Comparison of ENCODE assay signal across 8 mouse cellular contexts in genomic region chr9:120759771-120760170, GRCm38 (mm10).
A peak's percentile ranks its signal among the peaks of the same experiment; 100 is the strongest.
DNase-seq lines count a peak whose midpoint lies in the region; ATAC-seq and TF ChIP-seq lines count a peak whose summit lies in the region.

No protein-coding gene starts in this region.

- no peak for ATAC-seq in lung, postnatal 0 days
- ATAC-seq in forebrain, embryonic 14.5 days, result peak; percentile 86

- 57% methylated on average over 5 of the region's 5 CpGs for WGBS in lung, postnatal 0 days
- WGBS in forebrain, embryonic 14.5 days, result 29% methylated on average over 5 of the region's 5 CpGs

- H3K4me3 ChIP-seq in lung, postnatal 0 days (ENCODE audit: low read depth, low read length), result no peak overlapping the region
- no peak overlapping the region for H3K4me3 ChIP-seq in forebrain, embryonic 14.5 days (ENCODE audit: low read depth, low read length)

- H3K36me3 ChIP-seq in lung, postnatal 0 days (ENCODE audit: insufficient read depth, low read length), result no peaks in the 10 kb centered on the region
- H3K36me3 ChIP-seq in forebrain, embryonic 14.5 days (ENCODE audit: control insufficient read depth, insufficient read depth, low read length), result no peaks in the 10 kb centered on the region

- H3K4me2 ChIP-seq in lung, postnatal 0 days (replicated peaks; ENCODE audit: low read depth, low read length), result no peak overlapping the region
- H3K4me2 ChIP-seq in forebrain, embryonic 14.5 days (ENCODE audit: low read length), result no peak overlapping the region

- H3K4me1 ChIP-seq in lung, postnatal 0 days (ENCODE audit: insufficient read depth, low read depth, low read length), result peaks cover 9% of the 10 kb centered on the region
- peaks cover 5% of the 10 kb centered on the region; the same call in 1 of the 2 replicates for H3K4me1 ChIP-seq in forebrain, embryonic 14.5 days (ENCODE audit: control insufficient read depth, insufficient read depth, low read length)

- no peak for TF ChIP-seq CTCF in lung, postnatal 0 days (IDR thresholded peaks at IDR 0.05)

- 0 out of 2 replicates have a peak overlapping the region, but pooled peaks have one; percentile 12 for H3K27ac ChIP-seq in lung, postnatal 0 days (ENCODE audit: low read length)
- H3K27ac ChIP-seq in forebrain, embryonic 14.5 days (ENCODE audit: low read depth, low read length), result peak overlapping the region; percentile 55

- H3K27me3 ChIP-seq in lung, postnatal 0 days (replicated peaks; ENCODE audit: insufficient read depth, low read length), result no peaks in the 10 kb centered on the region
- H3K27me3 ChIP-seq in forebrain, embryonic 14.5 days (replicated peaks; ENCODE audit: control insufficient read depth, insufficient read depth, low read length), result no peaks in the 10 kb centered on the region

- no peak overlapping the region for H3K9ac ChIP-seq in lung, postnatal 0 days (replicated peaks; ENCODE audit: low read depth)
- no peak overlapping the region for H3K9ac ChIP-seq in forebrain, embryonic 14.5 days (ENCODE audit: low read length)

- no peaks in the 10 kb centered on the region for H3K9me3 ChIP-seq in lung, postnatal 0 days (ENCODE audit: low read length)
- no peaks in the 10 kb centered on the region for H3K9me3 ChIP-seq in forebrain, embryonic 14.5 days (replicated peaks; ENCODE audit: control insufficient read depth, low read length)

- no peak for TF ChIP-seq EP300 in lung, postnatal 0 days (IDR thresholded peaks at IDR 0.05)

- DNase-seq in lung, postnatal 0 days (ENCODE audit: low spot score), result no peak
- DNase-seq in lung, adult 18-20 months, result no peak
- DNase-seq in forebrain, embryonic 14.5 days (ENCODE audit: low spot score), result peak; percentile 78
- DNase-seq in layer of hippocampus, postnatal 10 days (ENCODE audit: low spot score in 2 of 2), result peak; percentile 76 to 80
- DNase-seq in right cerebral cortex, adult 18-20 months, result peak; percentile 40
- DNase-seq in yolk sac, embryonic 10.5 days (ENCODE audit: low spot score), result no peak
- no peak for DNase-seq in natural killer cell, adult 2 months (ENCODE audit: low spot score in 2 of 2)
- DNase-seq in B cell, adult 2 months, result no peak

Comparison
In these comparisons a context has a peak if more than half of its experiments do, and no peak if none do; other contexts are left out.
1. DNase-seq: peak in forebrain, embryonic 14.5 days (single experiment), layer of hippocampus, postnatal 10 days (2 of 2) and right cerebral cortex, adult 18-20 months (single experiment); none in lung, postnatal 0 days (single experiment), lung, adult 18-20 months (0 of 2), yolk sac, embryonic 10.5 days (single experiment), natural killer cell, adult 2 months (0 of 2) and B cell, adult 2 months (0 of 2).